ENCODE assay signal across 24 mouse cellular contexts in genomic region chr16:62895824-62896223, GRCm38 (mm10). TPM values are rescaled to one million over a fixed set of nuclear protein-coding genes. Genes with fewer than 3 reads are reported as not detected.
DNase-seq lines count a peak whose midpoint lies in the region; ATAC-seq and TF ChIP-seq lines count a peak whose summit lies in the region.
"Had no signal": no experiment of that assay in that cellular context is flagged by ENCODE, and none has a peak within 500 bp of the region (broad histone marks: within the 10 kb centered on the region; RNA-seq: fewer than 3 reads in every experiment).

No protein-coding gene starts in this region.

- ATAC-seq in G1E (ENCODE audit: extremely low read depth, insufficient number of reproducible peaks, low FRiP score, poor library complexity, severe bottlenecking) = peak; percentile 60
- peak; percentile 63 for ATAC-seq in common myeloid progenitor, adult 5-6 weeks (replicated peaks; ENCODE audit: low read depth, poor library complexity, severe bottlenecking)
- ATAC-seq in inflammation-experienced regulatory T-cells, adult 6 months = peak; percentile 73
- ATAC-seq: forebrain, embryonic 14.5 days had no signal

- H3K4me3 ChIP-seq in G1E (ENCODE audit: low read depth, low read length) = no peak overlapping the region
- no peak overlapping the region for H3K4me3 ChIP-seq in heart, embryonic 10.5 days
- H3K4me3 ChIP-seq: embryonic facial prominence, embryonic 15.5 days; erythroblast, embryonic 14.5 days; forebrain, embryonic 10.5 days; gastrocnemius, adult 2 months; hindbrain, embryonic 10.5 days had no signal

- no peaks in the 10 kb centered on the region for H3K27me3 ChIP-seq in G1E (ENCODE audit: insufficient read depth, low read length)
- no peaks in the 10 kb centered on the region for H3K27me3 ChIP-seq in heart, embryonic 10.5 days (ENCODE audit: insufficient read depth, poor library complexity, severe bottlenecking)
- H3K27me3 ChIP-seq: CH12.LX; embryonic facial prominence, embryonic 15.5 days had no signal

- H3K4me1 ChIP-seq in G1E (ENCODE audit: insufficient read depth, low read depth, low read length) = no peaks in the 10 kb centered on the region; the same call in 1 of the 2 replicates
- no peaks in the 10 kb centered on the region for H3K4me1 ChIP-seq in heart, embryonic 10.5 days
- H3K4me1 ChIP-seq: embryonic facial prominence, embryonic 15.5 days; forebrain, embryonic 10.5 days; hindbrain, embryonic 10.5 days had no signal

- 89% methylated on average over 3 of the region's 3 CpGs for WGBS in heart, embryonic 10.5 days

- peaks cover 2% of the 10 kb centered on the region for H3K36me3 ChIP-seq in G1E (replicated peaks)
- H3K36me3 ChIP-seq in heart, embryonic 10.5 days = no peaks in the 10 kb centered on the region
- H3K36me3 ChIP-seq: embryonic facial prominence, embryonic 15.5 days; forebrain, embryonic 10.5 days; hindbrain, embryonic 10.5 days had no signal

- no peak overlapping the region for H3K27ac ChIP-seq in heart, embryonic 10.5 days
- H3K27ac ChIP-seq: embryonic facial prominence, embryonic 15.5 days; forebrain, embryonic 10.5 days; gastrocnemius, adult 2 months; hindbrain, embryonic 10.5 days; hindbrain, embryonic 14.5 days had no signal

- intact Hi-C loops in left cerebral cortex, postnatal 10 days (cut with DNase I) = no loop called here

- no peak for TF ChIP-seq CTCF in G1E (IDR thresholded peaks at IDR 0.05; ENCODE audit: low read depth, low read length)

- peak; percentile 8 for DNase-seq in CD4-positive, CD25-positive, alpha-beta regulatory T cell, adult 2 months (ENCODE audit: low read depth, low spot score)
- no peak for DNase-seq in G1E (ENCODE audit: low spot score)
- no peak for DNase-seq in cerebellum, postnatal 36 days
- DNase-seq in layer of hippocampus, adult 9-11 months = no peak
- DNase-seq in left cerebral cortex, postnatal 10 days (ENCODE audit: extremely low spot score in 1 of 2, low spot score in 2 of 2) = no peak
- DNase-seq in heart, embryonic 10.5 days (ENCODE audit: low spot score) = no peak
- DNase-seq: adrenal gland, postnatal 14 days; cerebellum, adult 11-12 months; cerebellum, adult 9-10 months; cerebellum, postnatal 25 days; embryo, embryonic 11 days; gastrocnemius, adult 2 months; gastrocnemius, postnatal 25 days; heart, adult 11 months; heart, postnatal 10 days had no signal

- H3K9me3 ChIP-seq in G1E (replicated peaks) = no peaks in the 10 kb centered on the region
- no peaks in the 10 kb centered on the region for H3K9me3 ChIP-seq in heart, embryonic 10.5 days
- H3K9me3 ChIP-seq: embryonic facial prominence, embryonic 15.5 days; forebrain, embryonic 10.5 days; hindbrain, embryonic 10.5 days had no signal

RNA-seq across cellular contexts. Expression of gene Pros1, which starts 41.7 kb away (rescaled TPM):
- total RNA-seq in G1E (2014; fragmentation: Nextera tagmentation) (13.8 and 16.9 TPM in 2 replicates), G1E (2017) (42.3 and 46.3 TPM in 2 replicates)
- 2.0 TPM in 2 replicates for polyA plus RNA-seq in G1E (2012)
- 6.8 and 8.1 TPM in 2 replicates for total RNA-seq in common myeloid progenitor, adult 5-6 weeks (2017)
- polyA plus RNA-seq in inflammation-experienced regulatory T-cells, adult 6 months (2017; shearing (Covaris generic)) = 10 to 100 TPM in 2 of 3 experiments, 1 to 10 TPM in 1; 1.8 to 18.2 (median 10.0) TPM
- total RNA-seq in left cerebral cortex, postnatal 10 days (2021) = 1 to 10 TPM; 8.4 to 8.5 TPM
- polyA plus RNA-seq in heart, embryonic 10.5 days (2016; fragmentation: Nextera tagmentation; extraction: Ambion mirVana) = 15.2 and 17.4 TPM in 2 replicates
- polyA plus RNA-seq: erythroblast, embryonic 14.5 days had no signal

RNA-seq across cellular contexts. Expression of gene Arl13b, which starts 49.0 kb away (rescaled TPM):
- total RNA-seq in G1E (2014; fragmentation: Nextera tagmentation) (21.5 and 29.4 TPM in 2 replicates), G1E (2017) (12.3 and 15.6 TPM in 2 replicates)
- 2.7 and 3.0 TPM in 2 replicates for polyA plus RNA-seq in G1E (2012)
- 12.4 and 14.7 TPM in 2 replicates for total RNA-seq in common myeloid progenitor, adult 5-6 weeks (2017)
- 10 to 100 TPM in 1 of 3 experiments, 1 to 10 TPM in 2; 5.2 to 10.0 (median 5.5) TPM for polyA plus RNA-seq in inflammation-experienced regulatory T-cells, adult 6 months (2017; shearing (Covaris generic))
- 10 to 100 TPM in 1 of 2 experiments, 1 to 10 TPM in 1; 9.4 to 12.6 TPM for total RNA-seq in left cerebral cortex, postnatal 10 days (2021)
- polyA plus RNA-seq in heart, embryonic 10.5 days (2016; fragmentation: Nextera tagmentation; extraction: Ambion mirVana) = 9.2 and 15.4 TPM in 2 replicates
